Mouse (Mus musculus) thymus, adult 18-20 months (tissue): ENCODE results near the gene Amy2a3.
"Not testable (repeated sequence)": the region's sequence is repeated elsewhere in the genome, so short reads cannot be mapped to it uniquely, and the experiment has no call there.

ENCODE experiments used
- DNase-seq, 2 experiments: peaks; one replicate each; pipeline ENCODE4 v3.0.0; 2022; ENCODE audit warnings: mixed read lengths in 2 of 2

Amy2a3 gene

GRCm38 (mm10) chr3:113323952-113324351 is at the start of gene Amy2a3:
TSS of gene Amy2a3 (minus strand) at chr3:113324052.
- DNase-seq: not testable (repeated sequence)

DNA sequence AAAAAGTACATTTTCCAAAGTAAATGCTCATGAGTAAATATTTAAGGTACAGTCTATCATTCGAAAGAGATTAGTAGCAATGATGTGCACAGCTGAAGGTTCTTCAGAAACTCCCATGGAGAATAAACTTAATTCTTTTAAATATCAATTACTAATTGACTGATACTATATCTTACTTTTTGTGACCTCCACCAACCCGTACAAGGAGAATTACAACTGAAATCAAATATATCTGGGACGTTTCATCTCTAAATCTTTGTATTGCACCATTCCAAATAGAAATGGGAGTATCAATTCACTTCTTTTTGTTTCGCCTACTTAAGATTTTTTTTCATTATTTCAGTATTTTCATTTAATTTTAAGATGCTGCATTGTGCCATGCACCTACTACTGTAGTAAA is 32.7 kb upstream of the Amy2a3 start, which contains the start of gene Amy2a2:
Amy2a2 (minus strand) TSS at position 101 of the 400 bp plus-strand sequence.
- DNase-seq: not testable (repeated sequence)

GRCm38 (mm10) chr3:113345484-113345883 is 21.6 kb upstream of the Amy2a3 start:
- not testable (repeated sequence) for DNase-seq

DNA sequence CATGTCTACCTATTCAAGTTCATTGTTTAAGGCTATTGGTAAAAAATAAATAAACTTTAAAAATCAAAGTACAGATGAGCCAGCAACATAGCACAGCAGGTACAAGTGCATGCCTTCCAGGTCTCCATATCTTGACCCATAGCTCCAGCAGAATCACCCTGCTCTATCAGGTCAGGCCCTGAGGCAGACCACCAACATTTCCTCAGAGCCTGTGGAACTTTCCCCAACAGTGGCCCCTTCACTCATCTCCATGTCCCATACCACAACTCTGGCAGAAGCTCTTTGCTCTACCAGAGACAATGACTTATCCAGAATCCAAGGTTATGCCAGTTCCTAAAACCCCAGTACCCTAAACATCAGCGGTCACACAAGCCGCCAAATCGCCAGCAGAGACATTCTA is 10.9 kb downstream of the Amy2a3 start:
- DNase-seq: not testable (repeated sequence)

DNA sequence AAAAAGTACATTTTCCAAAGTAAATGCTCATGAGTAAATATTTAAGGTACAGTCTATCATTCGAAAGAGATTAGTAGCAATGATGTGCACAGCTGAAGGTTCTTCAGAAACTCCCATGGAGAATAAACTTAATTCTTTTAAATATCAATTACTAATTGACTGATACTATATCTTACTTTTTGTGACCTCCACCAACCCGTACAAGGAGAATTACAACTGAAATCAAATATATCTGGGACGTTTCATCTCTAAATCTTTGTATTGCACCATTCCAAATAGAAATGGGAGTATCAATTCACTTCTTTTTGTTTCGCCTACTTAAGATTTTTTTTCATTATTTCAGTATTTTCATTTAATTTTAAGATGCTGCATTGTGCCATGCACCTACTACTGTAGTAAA is 32.5 kb downstream of the Amy2a3 start, which contains the start of gene Amy2a4:
Amy2a4 (minus strand) TSS at position 101 of the 400 bp plus-strand sequence.
- DNase-seq: not testable (repeated sequence)

- not testable (repeated sequence) for DNase-seq
Measured at GRCm38 (mm10) chr3:113280285-113280684, 43.6 kb downstream of the Amy2a3 start.

GRCm38 (mm10) chr3:113279586-113279985 is 44.3 kb downstream of the Amy2a3 start:
- DNase-seq: not testable (repeated sequence)
